Mouse (Mus musculus) lung, postnatal 4 days (tissue): Measurements from ENCODE around the gene Tm9sf4.

ENCODE experiments used
- DNase-seq, 2 experiments: peaks; one replicate each; pipeline ENCODE4 v3.0.0; 2021

The Tm9sf4 gene

DNA sequence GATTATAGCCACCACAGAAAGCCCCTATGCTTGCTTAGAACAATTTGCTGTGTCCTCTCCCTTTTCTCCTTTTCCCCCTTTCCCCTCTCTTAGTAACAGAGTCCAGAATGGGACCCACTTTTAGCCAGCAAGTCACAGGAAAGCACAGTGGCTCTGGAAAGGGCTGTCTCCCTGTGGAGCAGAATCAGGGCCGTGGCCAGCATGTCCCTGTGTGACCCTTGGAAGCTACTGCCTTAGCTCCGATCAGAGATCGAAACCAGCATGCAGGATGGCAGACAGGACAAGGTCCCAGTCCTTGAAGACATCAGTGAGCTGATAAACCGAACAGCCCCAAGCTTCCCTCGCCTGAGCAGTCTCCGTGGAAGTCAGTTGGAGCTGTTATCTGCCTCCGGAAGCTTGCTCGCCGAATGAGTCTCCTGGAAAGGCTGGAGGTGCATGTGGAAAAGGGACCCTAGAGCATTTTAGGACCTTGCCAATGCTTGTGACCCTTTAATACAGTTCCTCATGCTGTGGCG is 56.8 kb downstream of the Tm9sf4 start:
- DNase-seq: no peak

DNA sequence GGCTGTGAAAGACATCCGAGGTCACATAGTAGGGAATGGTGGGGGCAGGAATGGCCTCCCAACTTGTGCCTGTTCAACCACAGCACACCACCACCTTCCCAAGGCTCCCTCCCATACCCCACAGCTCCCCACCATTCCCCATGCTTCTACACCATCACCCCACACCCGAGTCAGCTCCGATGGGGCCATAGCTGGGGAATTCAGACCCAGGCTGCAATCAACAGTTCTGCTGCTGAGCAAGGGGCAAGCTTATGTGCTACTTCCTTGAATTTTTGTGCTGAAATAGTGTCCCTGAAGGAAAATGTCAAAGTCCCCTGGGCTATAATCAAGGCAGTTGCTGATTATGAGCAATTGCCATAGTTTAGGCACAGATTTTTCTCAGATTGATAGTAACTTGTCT is 57.4 kb downstream of the Tm9sf4 start:
- DNase-seq: no peak

DNA sequence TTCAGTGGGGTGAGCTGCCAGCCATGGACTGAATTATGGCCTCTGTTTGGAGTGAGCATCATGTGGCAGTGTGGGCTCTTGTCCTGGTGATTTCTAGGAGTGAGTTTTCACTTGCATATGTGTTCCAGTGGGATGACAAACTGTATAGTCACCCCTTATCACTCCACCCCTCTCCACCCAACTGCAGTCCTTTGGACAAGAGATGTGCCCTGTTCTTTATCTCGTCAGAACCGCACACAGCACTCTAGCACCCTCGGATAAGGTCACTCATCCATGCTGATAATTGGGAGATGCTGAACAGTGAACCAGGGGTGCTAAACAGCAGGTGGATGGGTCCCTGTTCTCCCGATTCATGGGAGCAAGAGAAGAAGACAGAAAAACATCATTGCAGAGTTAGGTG is 60.5 kb downstream of the Tm9sf4 start:
- DNase-seq: no peak

DNA sequence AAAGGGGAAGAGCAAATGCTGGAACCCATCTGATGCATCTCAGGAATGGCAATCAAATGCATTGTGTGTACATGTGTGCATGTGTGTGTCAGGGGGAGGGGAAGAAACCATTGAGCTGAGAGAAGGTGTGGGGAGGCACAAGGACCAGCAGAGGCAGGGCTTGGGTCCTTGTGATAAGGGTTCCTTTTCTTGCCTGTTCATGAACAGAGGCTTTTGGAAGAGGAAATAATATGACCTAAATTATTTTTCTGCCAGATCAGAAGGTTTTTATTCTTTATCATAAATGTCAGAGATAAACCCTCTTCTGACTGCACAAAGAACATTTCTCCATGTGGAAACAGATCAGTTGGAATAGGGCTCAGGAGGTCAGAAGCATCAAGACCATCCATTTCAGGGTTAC is 61.0 kb downstream of the Tm9sf4 start:
- DNase-seq: no peak

DNA sequence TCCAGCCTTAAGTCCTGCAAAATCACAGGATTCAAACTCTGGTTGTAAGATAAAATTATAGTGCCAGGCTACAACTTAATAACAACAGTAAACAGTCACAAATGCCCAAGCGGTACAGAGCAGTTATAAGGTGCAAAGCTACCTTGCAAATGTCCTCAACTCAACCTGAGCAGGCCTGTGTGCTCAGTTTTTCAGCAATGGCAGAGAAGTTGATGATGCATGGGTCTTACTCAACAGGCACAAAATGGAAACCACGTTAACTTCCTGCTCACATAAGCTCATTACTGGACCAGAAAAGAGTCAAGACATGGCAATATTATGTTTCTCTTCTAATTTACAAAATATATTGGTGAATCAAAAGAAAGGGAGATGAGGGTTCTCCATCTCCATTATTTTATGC is 61.5 kb downstream of the Tm9sf4 start:
- DNase-seq: no peak

DNA sequence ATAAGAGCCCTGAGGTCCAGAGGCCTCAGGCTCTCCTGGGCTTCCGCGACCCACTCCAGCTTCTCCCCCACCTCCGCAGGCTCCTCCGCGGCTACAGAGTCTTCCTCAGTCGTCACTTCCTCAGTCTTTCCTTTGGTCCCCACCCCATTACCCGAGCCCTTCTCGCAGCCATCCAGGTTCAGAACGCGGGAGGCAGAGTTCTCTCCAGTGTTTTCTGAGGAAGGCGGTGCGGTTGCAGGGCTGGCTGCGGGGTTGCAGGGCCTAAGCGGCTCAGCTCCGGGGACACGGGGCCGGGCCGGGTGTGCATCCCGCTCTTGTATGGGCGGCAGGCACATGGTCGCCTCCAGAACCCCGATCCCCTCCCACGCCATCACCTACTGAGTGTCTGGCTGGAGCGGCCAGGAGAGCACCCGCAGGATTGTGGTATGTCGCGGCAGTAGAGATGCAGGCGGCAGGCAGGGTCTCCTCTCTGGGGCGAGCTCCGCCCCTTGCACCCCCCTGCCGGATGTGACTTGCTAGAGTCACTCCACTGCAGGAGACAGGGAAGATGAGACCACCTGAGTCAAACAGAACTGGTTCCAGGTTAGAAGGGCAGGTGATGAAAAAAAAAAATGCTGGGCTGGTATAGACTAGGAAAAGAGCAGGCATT is 64.0 kb downstream of the Tm9sf4 start, which contains the start of gene Tspyl3:
Tspyl3 (minus strand) TSS at position 496 of the 649 bp plus-strand sequence.
- peak; percentile 55 to 59 for DNase-seq

DNA sequence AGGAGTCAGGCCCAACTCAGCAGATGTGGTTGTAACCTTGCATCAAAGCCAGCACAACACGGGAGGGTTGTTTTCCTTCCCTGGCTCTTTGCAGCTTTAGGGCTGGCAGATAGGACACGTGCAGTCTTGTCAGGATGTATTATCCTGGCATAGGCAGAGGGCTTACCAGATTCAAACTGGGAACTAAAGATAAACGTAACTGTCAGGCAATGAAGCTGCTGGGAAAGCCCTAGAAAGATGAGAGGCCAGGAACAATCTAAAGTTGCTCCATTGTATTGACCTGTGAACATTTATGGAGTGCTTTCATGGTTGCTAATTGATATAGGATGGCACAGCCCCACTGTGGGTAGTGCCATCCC is 64.5 kb downstream of the Tm9sf4 start:
- DNase-seq: no peak

DNA sequence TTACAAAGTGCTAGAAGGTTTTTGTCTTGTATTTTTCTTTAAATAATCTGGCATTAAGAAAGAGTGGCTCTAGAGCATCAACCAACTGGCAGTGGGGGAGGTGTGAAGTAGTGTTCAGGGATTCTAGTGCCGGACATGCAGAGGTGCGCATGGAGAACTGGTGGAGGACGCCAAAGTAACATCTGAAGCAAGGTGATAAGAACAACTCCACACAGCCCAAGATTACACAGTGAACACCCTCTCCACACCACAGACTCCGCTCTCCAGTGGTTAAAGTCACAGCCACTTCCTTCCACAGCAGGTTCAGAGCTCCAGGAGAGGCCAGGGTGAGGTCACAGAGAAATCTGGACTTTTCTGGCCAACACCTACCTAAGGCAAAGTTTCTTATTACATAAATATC is 66.9 kb downstream of the Tm9sf4 start:
- DNase-seq: no peak

DNA sequence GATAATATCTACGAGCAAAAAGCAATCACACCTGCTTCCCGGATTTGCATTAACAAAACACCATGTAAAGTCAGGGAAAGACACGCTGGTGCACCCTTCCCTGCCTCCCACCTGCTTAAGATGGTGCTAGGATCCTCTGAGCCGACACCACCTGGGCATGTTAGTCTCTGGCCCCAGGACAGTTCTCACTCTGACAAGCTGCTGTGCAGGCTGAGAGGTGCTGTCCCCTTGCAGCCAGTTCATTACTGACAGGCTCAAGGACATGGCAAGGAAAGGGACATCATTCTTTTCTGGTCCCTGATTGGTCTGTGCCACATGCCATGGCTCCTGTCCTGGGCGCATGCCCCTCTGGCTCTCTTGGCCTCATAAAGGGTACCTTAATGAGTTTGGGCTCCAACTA is 67.4 kb downstream of the Tm9sf4 start:
- DNase-seq: no peak

DNA sequence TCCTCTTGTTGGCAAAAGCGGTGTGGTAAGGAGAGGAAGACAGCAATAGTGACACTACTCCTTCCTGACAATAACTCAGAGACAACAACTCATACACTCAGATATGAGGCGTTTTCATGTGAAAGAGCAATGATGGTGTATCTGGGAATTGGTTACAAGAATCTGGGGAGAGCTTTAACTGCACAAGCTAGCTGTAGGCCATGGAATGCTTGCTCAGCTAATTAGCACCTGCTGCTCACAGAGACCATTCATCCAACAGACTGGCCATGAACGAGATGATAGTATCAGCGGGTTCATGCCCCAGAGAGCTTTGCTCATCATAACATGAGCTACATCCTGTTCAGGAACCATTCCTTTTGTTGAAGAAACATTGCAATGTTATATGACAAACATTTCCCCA is 76.1 kb downstream of the Tm9sf4 start:
- DNase-seq: no peak

DNA sequence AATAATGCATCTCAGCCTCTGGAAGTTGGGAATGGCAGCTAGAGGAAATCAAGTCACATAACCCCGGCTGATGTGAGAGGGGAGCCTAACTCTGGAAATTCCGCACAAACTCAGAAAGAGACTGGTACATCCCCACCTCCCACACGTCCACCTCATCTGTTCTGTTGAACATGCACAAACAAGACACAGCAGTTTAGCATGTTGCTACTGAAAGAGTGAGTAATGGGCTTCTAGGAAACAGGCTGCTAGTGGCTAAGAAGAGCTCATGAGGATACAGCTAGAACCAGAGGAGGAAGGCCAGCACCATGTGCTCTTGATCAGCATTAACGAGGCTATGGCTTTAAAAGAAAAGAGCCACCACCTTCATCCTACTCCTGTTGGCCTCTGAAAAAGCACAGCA is 76.8 kb downstream of the Tm9sf4 start:
- no peak for DNase-seq

DNA sequence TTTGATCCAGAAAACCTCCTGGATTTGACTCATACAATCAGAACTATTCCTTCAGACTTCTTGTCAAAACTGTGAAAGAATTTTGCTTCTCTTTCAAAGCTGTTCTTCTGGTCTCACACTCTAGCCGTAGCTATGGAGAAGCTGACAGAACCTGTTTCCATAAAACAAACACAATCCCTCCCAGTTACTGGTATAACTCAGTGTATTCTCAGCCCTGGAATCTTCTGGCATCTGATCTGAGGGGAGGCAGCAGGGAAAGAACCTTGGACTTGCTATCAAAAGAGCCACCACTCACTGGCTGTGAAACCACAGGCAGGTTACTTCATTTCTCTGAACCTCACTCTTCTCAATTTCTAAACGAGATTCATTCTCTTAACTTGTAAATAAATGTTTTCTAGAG is 77.3 kb downstream of the Tm9sf4 start:
- no peak for DNase-seq

DNA sequence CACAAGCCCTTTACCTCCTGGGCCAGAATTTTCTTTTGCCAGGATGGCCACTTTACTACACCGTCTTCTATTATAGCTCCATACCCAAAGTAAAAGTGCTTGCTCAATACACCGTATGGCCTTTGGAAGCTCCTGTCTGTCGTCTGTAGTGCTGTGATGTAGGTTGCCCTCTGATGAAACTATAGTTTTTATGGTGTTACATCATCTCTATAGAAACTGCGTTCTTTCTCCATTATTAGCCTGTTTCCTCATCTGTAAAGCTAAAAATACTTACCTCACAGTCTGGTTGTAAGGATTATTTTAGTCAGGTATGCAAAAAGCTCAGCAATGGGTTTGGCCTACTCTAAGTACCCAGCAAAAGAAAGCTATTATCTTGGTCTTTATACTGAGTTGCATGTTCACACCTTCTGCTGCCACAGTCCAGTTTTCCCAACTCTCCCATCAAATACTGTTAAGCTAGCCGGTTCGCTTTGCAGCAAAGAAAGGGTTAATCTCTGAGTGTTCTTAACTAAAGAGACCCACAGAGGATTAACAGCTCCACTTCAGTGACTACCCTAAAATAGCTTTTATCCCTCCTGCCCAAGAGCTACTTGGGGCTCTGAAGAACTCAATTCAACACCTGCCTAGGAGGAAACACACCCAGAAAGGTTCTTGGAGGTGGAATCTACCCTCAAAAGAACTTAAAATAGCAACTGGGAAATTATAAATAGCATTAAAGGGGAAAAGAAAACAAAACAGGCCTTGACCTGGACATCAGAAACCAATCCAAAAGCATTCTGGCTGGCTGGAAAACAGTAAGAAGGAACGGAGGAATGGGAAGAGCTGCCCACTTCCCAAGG is 78.1 kb downstream of the Tm9sf4 start:
- peak in 1 of 2 experiments; percentile 12 for DNase-seq

DNA sequence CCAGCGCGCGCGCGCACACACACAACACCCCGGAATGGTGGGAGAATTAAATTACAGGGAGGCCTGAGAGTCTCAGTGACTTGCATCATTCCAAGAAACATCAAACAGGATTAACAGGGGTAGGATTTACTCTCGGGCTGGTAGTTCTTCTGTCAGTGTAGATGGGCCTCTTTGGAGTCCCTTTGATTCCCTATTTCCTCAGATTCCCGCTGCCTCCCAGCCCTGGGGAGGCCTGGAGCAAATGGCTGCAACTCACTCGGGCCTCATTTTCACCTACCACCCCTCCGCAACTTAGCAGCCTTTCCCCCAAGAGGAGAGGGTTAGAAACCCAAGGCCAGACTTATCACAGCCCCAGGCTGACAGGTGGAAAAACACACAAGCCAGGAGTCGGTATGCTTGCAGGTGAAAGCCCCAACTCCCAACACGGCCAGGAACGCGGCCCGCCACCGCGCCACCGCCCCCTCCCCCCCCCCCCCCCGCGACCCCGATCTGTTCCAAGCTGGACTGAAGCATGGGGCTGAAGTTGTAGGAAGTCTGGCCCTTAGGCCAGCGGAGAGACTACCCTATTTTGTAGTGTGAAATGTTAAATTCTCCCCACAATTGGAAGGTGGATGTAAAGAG is 78.9 kb downstream of the Tm9sf4 start:
- DNase-seq: peak; percentile 18 to 48

DNA sequence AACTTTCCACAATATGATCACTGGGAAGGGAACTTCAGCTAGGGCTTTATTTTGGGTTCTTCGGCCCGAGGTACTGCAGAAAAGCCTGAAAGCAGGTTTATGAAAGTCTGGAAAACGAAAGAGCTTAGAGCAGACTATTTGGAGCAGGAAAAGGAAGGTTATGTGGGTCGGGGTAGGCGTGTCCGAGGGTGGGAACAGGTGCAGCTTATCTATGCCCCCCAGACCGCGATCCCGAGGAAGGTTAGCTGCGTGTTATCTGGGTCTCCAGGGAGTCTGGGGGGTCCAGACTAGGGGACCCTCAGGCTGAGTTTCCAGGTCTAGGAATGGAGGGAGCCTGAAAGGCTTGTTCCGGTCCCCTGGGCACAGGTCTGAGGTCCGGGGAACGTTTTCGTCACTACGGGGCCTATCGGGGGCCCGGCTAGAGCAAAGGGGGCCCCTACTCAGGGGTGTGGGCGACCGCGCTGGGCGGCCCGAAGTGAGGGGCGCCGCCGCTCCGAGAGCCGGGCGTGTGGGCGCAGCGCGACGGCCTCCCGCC is 79.7 kb downstream of the Tm9sf4 start:
- peak; percentile 36 to 38 for DNase-seq

DNA sequence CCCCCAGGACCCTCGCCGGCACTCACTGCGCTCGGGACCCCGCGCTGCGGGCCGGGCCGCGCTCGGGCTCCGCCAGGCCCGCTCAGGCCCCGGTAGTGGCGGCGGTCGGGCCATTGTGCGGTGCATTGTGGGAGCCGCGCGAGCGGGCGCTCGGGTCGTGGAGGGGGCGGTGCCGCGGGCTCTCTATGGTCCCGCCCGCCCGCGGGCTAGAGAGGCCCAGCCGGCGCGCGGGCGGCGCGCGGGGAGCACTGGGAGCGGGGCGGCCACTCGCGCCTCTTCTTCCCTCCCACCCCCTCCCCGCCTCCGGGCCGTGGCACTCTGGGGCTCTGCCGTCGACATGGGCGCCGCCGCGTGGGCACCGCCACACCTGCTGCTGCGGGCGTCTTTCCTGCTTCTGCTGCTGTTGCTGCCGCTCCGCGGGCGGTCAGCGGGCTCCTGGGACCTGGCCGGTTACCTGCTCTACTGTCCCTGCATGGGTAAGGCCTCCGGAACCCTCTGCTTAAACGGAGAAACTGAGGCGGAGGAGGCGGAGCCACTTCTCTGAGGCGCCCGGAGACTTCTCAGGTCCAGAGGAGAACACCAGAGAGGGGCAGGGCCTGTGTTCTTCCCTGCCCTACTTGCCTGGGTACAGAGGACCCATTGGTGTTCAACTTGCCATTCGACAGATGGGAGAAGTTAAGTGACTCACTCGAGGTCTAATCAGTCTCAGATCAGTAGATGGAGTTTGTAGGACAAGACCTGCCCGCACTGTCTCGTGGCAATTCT is 80.3 kb downstream of the Tm9sf4 start, which contains the start of the genes Plagl2 and Pofut1:
Plagl2 (minus strand) TSS at position 177 of the 765 bp plus-strand sequence.
Pofut1 (plus strand) TSS at position 284 of the 765 bp plus-strand sequence.
- DNase-seq: peak; percentile 93 to 95

DNA sequence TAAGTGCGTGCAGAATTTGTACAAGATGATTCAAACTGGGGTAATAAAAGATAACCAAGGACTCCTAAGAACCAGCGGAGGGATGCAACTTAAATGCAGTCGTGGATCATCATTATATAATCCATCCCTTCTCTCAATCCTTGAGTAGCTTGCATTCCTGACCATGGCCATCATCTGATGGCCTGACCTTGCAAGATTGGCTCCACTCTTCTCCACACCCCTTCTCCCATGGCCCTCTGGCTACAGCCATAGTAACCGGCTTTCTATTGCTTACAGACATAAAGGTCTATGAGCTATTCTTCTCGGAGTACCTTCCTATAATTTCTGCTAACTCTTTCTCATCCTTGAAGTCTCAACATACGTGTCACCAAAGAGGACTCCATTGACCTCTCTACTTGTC is 81.1 kb downstream of the Tm9sf4 start:
- no peak for DNase-seq

DNA sequence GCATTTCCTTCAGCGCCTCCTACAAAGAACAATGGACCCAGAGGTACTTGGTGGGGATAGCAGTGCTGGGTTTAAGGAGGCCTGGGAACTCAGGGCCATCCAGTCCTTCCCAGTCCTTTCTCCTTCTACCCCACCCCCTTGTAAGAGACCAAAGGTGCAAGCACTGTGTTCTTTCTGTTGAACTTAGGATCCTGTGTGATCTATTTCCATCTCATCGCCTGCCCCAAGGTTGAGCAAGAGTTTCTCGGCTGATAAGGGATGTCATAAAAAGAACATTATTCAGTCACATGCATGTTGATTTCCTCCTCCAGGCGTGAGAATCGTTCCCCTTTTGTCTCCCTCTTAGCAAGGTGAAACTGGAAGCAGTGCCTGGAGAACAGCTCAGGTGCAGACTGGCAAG is 88.6 kb downstream of the Tm9sf4 start:
- no peak for DNase-seq

DNA sequence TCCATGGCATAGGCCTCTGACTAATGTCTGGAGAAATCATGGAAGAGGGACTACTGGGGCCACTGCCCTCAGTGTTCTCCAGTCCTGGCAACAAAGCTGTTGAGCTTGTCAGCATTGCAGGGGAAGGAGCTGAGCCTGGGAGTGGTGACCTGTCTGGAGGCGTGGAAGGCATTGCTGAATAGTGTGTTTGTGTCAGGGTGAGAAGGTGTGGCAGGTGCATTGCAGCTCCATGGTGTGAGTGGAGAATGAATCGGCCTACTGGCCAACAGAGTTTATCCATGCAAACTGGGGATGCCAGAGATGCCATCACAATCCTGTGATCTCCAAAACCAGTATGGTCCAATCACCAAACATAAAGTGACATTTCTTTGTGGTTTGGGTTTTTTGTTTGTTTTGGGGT is 95.5 kb downstream of the Tm9sf4 start:
- DNase-seq: no peak

DNA sequence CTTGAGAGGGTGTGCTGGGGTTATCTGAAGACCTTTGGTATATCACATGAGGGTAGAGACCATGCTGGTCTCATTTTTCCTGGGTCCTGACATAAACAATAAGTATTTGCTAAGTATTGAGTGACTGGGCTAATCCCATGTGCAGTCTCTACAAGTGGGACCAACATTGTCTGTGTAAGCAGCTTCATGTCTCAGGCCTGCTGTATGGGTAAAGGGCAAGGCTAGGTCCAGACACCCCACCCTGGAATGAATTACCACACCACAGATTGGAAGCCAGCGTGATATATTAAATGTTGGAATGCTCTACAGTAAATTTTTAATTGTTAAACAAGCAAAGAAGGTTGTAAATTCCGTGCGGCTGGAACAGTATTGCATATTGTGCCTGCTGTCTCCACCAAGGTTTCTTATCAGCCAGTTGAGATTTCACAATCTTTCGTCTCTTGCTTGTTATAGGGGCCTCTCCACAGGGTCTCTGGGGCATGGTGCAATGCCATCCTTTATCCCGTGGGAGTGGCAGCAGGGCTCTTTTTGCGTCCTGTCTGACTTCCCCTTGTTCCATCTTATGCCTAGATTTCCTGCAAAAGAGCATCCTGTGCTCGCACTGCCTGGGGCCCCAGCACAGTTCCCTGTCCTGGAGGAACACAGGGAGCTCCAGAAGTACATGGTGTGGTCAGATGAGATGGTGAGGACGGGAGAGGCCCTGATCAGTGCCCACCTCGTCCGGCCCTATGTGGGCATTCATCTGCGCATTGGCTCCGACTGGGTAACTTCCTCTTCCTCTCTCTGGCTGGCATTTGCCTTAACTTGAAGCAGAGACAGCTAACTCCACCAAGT is 98.1 kb downstream of the Tm9sf4 start:
- peak in 1 of 2 experiments; percentile 16 for DNase-seq
